Comparison of ENCODE assay signal across 8 mouse cellular contexts in the genomic region with DNA sequence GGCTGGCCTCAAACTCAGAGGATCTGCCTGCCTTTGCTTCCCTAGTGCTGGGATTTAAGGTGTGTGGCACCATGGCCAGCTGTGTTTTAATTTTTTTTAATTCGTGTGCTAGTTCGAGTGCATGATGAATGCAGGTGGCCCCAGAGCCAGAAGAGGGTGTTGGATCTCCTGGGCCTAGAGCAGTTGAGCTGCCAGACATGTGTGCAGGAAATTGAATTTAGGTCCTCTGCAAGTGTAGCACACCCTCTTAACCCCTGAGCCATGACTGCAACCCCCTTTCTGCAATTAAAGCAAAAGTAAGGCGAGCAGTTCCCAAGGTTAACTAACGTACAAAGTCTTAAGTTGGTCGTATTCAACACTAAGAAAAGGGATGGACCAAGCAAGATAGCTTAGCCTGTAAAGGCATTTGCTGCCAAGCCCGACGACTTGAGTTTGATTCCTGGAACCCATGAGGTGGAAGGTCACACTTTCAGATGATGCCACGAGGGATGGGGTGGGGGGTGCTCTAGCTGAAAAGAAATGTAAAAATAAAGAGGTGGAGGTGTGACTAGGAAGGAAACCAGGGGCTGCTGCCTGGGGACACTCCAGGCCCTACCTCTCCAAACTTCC. TPM values are rescaled to one million over a fixed set of nuclear protein-coding genes. Genes with fewer than 3 reads are reported as not detected.
DNase-seq lines count a peak whose midpoint lies in the region; ATAC-seq and TF ChIP-seq lines count a peak whose summit lies in the region.

No protein-coding gene starts in this region.

- H3K27ac ChIP-seq in cerebellum, adult 2 months (ENCODE audit: insufficient read depth, low read length) = peak overlapping the region; percentile 66
- H3K27ac ChIP-seq in forebrain, postnatal 0 days (ENCODE audit: low read depth, low read length) = no peak overlapping the region
- no peak overlapping the region for H3K27ac ChIP-seq in liver, embryonic 15.5 days (replicated peaks)

- H3K36me3 ChIP-seq in forebrain, postnatal 0 days (ENCODE audit: insufficient read depth) = peaks cover 8% of the 10 kb centered on the region
- H3K36me3 ChIP-seq in liver, embryonic 15.5 days (replicated peaks) = no peaks in the 10 kb centered on the region

- DNase-seq in cerebellum, adult 2 months = no peak
- DNase-seq in cerebellum, postnatal 36 days = no peak
- peak; percentile 77 for DNase-seq in A20 (ENCODE audit: low read depth, low spot score)
- DNase-seq in forebrain, postnatal 0 days = no peak
- DNase-seq in left cerebral cortex, adult 11 months (ENCODE audit: low spot score) = no peak
- no peak for DNase-seq in left cerebral cortex, postnatal 14 days (ENCODE audit: low spot score in 2 of 2)

- 50% methylated on average over 8 of the region's 8 CpGs for WGBS in cerebellum, adult 2 months
- WGBS in forebrain, postnatal 0 days = 42% methylated on average over 8 of the region's 8 CpGs
- 32% methylated on average over 8 of the region's 8 CpGs for WGBS in liver, embryonic 15.5 days (ENCODE audit: insufficient replicate concordance)

- H3K4me2 ChIP-seq in forebrain, postnatal 0 days (ENCODE audit: low read depth) = peak overlapping the region; percentile 91
- peak overlapping the region; percentile 93 for H3K4me2 ChIP-seq in liver, embryonic 15.5 days

- H3K4me1 ChIP-seq in cerebellum, adult 2 months (ENCODE audit: control insufficient read depth, insufficient read depth, low read length) = peaks cover 48% of the 10 kb centered on the region
- no peaks in the 10 kb centered on the region; the same call in 1 of the 2 replicates for H3K4me1 ChIP-seq in forebrain, postnatal 0 days (ENCODE audit: insufficient read depth)
- peaks cover 21% of the 10 kb centered on the region for H3K4me1 ChIP-seq in liver, embryonic 15.5 days (replicated peaks)

- no peaks in the 10 kb centered on the region for H3K27me3 ChIP-seq in cerebellum, adult 2 months (ENCODE audit: control insufficient read depth, insufficient read depth, low read length)
- H3K27me3 ChIP-seq in forebrain, postnatal 0 days (ENCODE audit: insufficient read depth, low read length) = no peaks in the 10 kb centered on the region
- H3K27me3 ChIP-seq in liver, embryonic 15.5 days = peaks cover 35% of the 10 kb centered on the region

- no peaks in the 10 kb centered on the region for H3K9me3 ChIP-seq in forebrain, postnatal 0 days (ENCODE audit: low read length)
- no peaks in the 10 kb centered on the region for H3K9me3 ChIP-seq in liver, embryonic 15.5 days (replicated peaks)

- no peak for ATAC-seq in forebrain, postnatal 0 days
- ATAC-seq in liver, embryonic 15.5 days (ENCODE audit: insufficient read depth) = no peak
- ATAC-seq in frontal cortex, adult (ENCODE audit: low TSS enrichment) = no peak

- H3K9ac ChIP-seq in forebrain, postnatal 0 days = peak overlapping the region; percentile 66
- peak overlapping the region; percentile 66; the same call in 1 of the 2 replicates for H3K9ac ChIP-seq in liver, embryonic 15.5 days

- H3K4me3 ChIP-seq in cerebellum, adult 2 months (replicated peaks; ENCODE audit: insufficient read depth, low read depth, low read length) = no peak overlapping the region
- peak overlapping the region; percentile 53 for H3K4me3 ChIP-seq in forebrain, postnatal 0 days (ENCODE audit: low read depth, low read length)
- peak overlapping the region; percentile 72 for H3K4me3 ChIP-seq in liver, embryonic 15.5 days (replicated peaks)

- intact Hi-C loops in left cerebral cortex, postnatal 14 days (cut with DNase I) = loop anchor here (5.0 kb wide), 1 partner anchor 179 kb away; no protein-coding TSS in a partner anchor

- TF ChIP-seq CTCF in cerebellum, adult 2 months (IDR thresholded peaks at IDR 0.05; ENCODE audit: borderline replicate concordance, insufficient read depth, low read depth, low read length) = no peak
- no peak for TF ChIP-seq CTCF in forebrain, postnatal 0 days (IDR thresholded peaks at IDR 0.05; ENCODE audit: low read depth)

- no peak for TF ChIP-seq POLR2A in cerebellum, adult 2 months (IDR thresholded peaks at IDR 0.05; ENCODE audit: borderline replicate concordance, insufficient read depth, low read length)

RNA-seq across cellular contexts. Expression of gene Ier2, which starts 24.6 kb away (rescaled TPM):
- polyA plus RNA-seq in cerebellum, adult 2 months (2012; rRNA removed) = 13.9 and 15.1 TPM in 2 replicates
- total RNA-seq in forebrain, postnatal 0 days (2014; rRNA removed) = 4.8 and 8.5 TPM in 2 replicates
- polyA plus RNA-seq in forebrain, postnatal 0 days (2015; fragmentation: Nextera tagmentation; extraction: Ambion mirVana) = 19.3 and 22.7 TPM in 2 replicates
- 22.8 and 23.1 TPM in 2 replicates for polyA plus RNA-seq in liver, embryonic 15.5 days (2015; fragmentation: Nextera tagmentation; extraction: Ambion mirVana)
- total RNA-seq in left cerebral cortex, postnatal 14 days (2021) = 10 to 100 TPM; 12.6 to 14.8 TPM

RNA-seq across cellular contexts. Expression of gene Trmt1, which starts 48.1 kb away (rescaled TPM):
- 144 and 148 TPM in 2 replicates for polyA plus RNA-seq in cerebellum, adult 2 months (2012; rRNA removed)
- total RNA-seq in forebrain, postnatal 0 days (2014; rRNA removed) = 89.5 and 94.8 TPM in 2 replicates
- polyA plus RNA-seq in forebrain, postnatal 0 days (2015; fragmentation: Nextera tagmentation; extraction: Ambion mirVana) = 59.8 and 67.5 TPM in 2 replicates
- 27.9 and 36.1 TPM in 2 replicates for polyA plus RNA-seq in liver, embryonic 15.5 days (2015; fragmentation: Nextera tagmentation; extraction: Ambion mirVana)
- total RNA-seq in left cerebral cortex, postnatal 14 days (2021) = 10 to 100 TPM; 89.3 to 96.7 TPM

RNA-seq across cellular contexts. Expression of gene Nacc1, which starts 49.6 kb away (rescaled TPM):
- 91.0 and 93.9 TPM in 2 replicates for polyA plus RNA-seq in cerebellum, adult 2 months (2012; rRNA removed)
- 65.9 and 78.2 TPM in 2 replicates for total RNA-seq in forebrain, postnatal 0 days (2014; rRNA removed)
- 14.6 and 14.7 TPM in 2 replicates for polyA plus RNA-seq in forebrain, postnatal 0 days (2015; fragmentation: Nextera tagmentation; extraction: Ambion mirVana)
- 6.2 and 7.2 TPM in 2 replicates for polyA plus RNA-seq in liver, embryonic 15.5 days (2015; fragmentation: Nextera tagmentation; extraction: Ambion mirVana)
- total RNA-seq in left cerebral cortex, postnatal 14 days (2021) = 10 to 100 TPM; 90.2 to 91.9 TPM
